Mouse (Mus musculus): ENCODE data around the gene Serp1. TPM values are rescaled to one million over a fixed set of nuclear protein-coding genes. Genes with fewer than 3 reads are reported as not detected.
A peak's percentile ranks its signal among the peaks of the same experiment; 100 is the strongest.
"Not testable (repeated sequence)": the region's sequence is repeated elsewhere in the genome, so short reads cannot be mapped to it uniquely, and the experiment has no call there.

The Serp1 gene
- polyA plus RNA-seq, 1 experiment from 2014 or later = 175 TPM

GRCm38 (mm10) chr3:58487121-58487520 is 38.6 kb downstream of the Serp1 start:
- H3K9me3 ChIP-seq (ENCODE audit: control insufficient read depth, low read length) = no peaks in the 10 kb centered on the region
- no peak overlapping the region for H3K9ac ChIP-seq (ENCODE audit: low read length)
- H3K4me1 ChIP-seq (replicated peaks; ENCODE audit: control insufficient read depth, insufficient read depth) = no peaks in the 10 kb centered on the region
- ATAC-seq (ENCODE audit: low FRiP score, low TSS enrichment) = no peak
- H3K36me3 ChIP-seq (ENCODE audit: control insufficient read depth, insufficient read depth, low read length) = no peaks in the 10 kb centered on the region
- no peak overlapping the region for H3K27ac ChIP-seq (replicated peaks)
- H3K4me3 ChIP-seq (ENCODE audit: low read depth, low read length) = no peak overlapping the region
- no peak overlapping the region for H3K4me2 ChIP-seq (replicated peaks; ENCODE audit: low read depth)
- TF ChIP-seq CTCF (IDR thresholded peaks at IDR 0.05; ENCODE audit: low read depth) (peak; percentile 50), EP300 (optimal IDR thresholded peaks at IDR 0.05) (no peak)
- 71% methylated on average over 3 of the region's 3 CpGs for WGBS
- DNase-seq (ENCODE audit: low spot score) = no peak
- H3K27me3 ChIP-seq (ENCODE audit: control insufficient read depth, insufficient read depth, low read length) = no peaks in the 10 kb centered on the region

- H3K4me2 ChIP-seq (replicated peaks; ENCODE audit: low read depth) = no peak overlapping the region
- H3K27ac ChIP-seq (replicated peaks) = no peak overlapping the region
- no peaks in the 10 kb centered on the region for H3K4me1 ChIP-seq (replicated peaks; ENCODE audit: control insufficient read depth, insufficient read depth)
- no peak for DNase-seq (ENCODE audit: low spot score)
- TF ChIP-seq EP300 (optimal IDR thresholded peaks at IDR 0.05) (no peak), CTCF (IDR thresholded peaks at IDR 0.05; ENCODE audit: low read depth) (peak; percentile 61)
- H3K27me3 ChIP-seq (ENCODE audit: control insufficient read depth, insufficient read depth, low read length) = no peaks in the 10 kb centered on the region
- no peak overlapping the region for H3K9ac ChIP-seq (ENCODE audit: low read length)
- 68% methylated on average over 7 of the region's 7 CpGs for WGBS
- H3K36me3 ChIP-seq (ENCODE audit: control insufficient read depth, insufficient read depth, low read length) = no peaks in the 10 kb centered on the region
- H3K9me3 ChIP-seq (ENCODE audit: control insufficient read depth, low read length) = no peaks in the 10 kb centered on the region
- no peak for ATAC-seq (ENCODE audit: low FRiP score, low TSS enrichment)
- H3K4me3 ChIP-seq (ENCODE audit: low read depth, low read length) = no peak overlapping the region
Measured at GRCm38 (mm10) chr3:58485883-58486282, 39.8 kb downstream of the Serp1 start.

GRCm38 (mm10) chr3:58478755-58479455 is 46.8 kb downstream of the Serp1 start:
- Histone ChIP-seq H3K4me3 (ENCODE audit: low read depth, low read length) (no peak overlapping the region), H3K27ac (replicated peaks) (no peak overlapping the region), H3K9ac (ENCODE audit: low read length) (no peak overlapping the region), H3K9me3 (ENCODE audit: control insufficient read depth, low read length) (no peaks in the 10 kb centered on the region), H3K4me2 (replicated peaks; ENCODE audit: low read depth) (no peak overlapping the region), H3K27me3 (ENCODE audit: control insufficient read depth, insufficient read depth, low read length) (no peaks in the 10 kb centered on the region), H3K4me1 (replicated peaks; ENCODE audit: control insufficient read depth, insufficient read depth) (no peaks in the 10 kb centered on the region), H3K36me3 (ENCODE audit: control insufficient read depth, insufficient read depth, low read length) (no peaks in the 10 kb centered on the region)
- TF ChIP-seq EP300 (optimal IDR thresholded peaks at IDR 0.05) (no peak), CTCF (IDR thresholded peaks at IDR 0.05; ENCODE audit: low read depth) (no peak)
- DNase-seq (ENCODE audit: low spot score) (no peak), ATAC-seq (ENCODE audit: low FRiP score, low TSS enrichment) (no peak)
- 85% methylated on average over 2 of the region's 2 CpGs for WGBS

GRCm38 (mm10) chr3:58475298-58475697 is 50.4 kb downstream of the Serp1 start:
- not testable (repeated sequence) for H3K27ac ChIP-seq (replicated peaks); ATAC-seq (ENCODE audit: low FRiP score, low TSS enrichment); H3K4me1 ChIP-seq (replicated peaks; ENCODE audit: control insufficient read depth, insufficient read depth); H3K36me3 ChIP-seq (ENCODE audit: control insufficient read depth, insufficient read depth, low read length); DNase-seq (ENCODE audit: low spot score); H3K9me3 ChIP-seq (ENCODE audit: control insufficient read depth, low read length); H3K9ac ChIP-seq (ENCODE audit: low read length); H3K4me2 ChIP-seq (replicated peaks; ENCODE audit: low read depth); H3K4me3 ChIP-seq (ENCODE audit: low read depth, low read length); H3K27me3 ChIP-seq (ENCODE audit: control insufficient read depth, insufficient read depth, low read length)
- WGBS = 100% methylated on average over 1 of the region's 1 CpGs

Other genes with a start within 250 kb of the Serp1 start
- gene Tsc22d2, start 111.2 kb downstream of the Serp1 start, polyA plus RNA-seq (2015; fragmentation: Nextera tagmentation; extraction: Ambion mirVana) = 13.0 and 16.0 TPM in 2 replicates
- gene Eif2a, start 71 bp downstream of the Serp1 start, polyA plus RNA-seq (2015; fragmentation: Nextera tagmentation; extraction: Ambion mirVana) = 28.4 and 29.7 TPM in 2 replicates
- gene Selenot, start 50.7 kb upstream of the Serp1 start, polyA plus RNA-seq (2015; fragmentation: Nextera tagmentation; extraction: Ambion mirVana) = 13.1 and 13.5 TPM in 2 replicates
- 0.04 and 0.10 TPM in 2 replicates for gene Erich6, start 111.3 kb upstream of the Serp1 start, polyA plus RNA-seq (2015; fragmentation: Nextera tagmentation; extraction: Ambion mirVana)
- gene Siah2, start 166.5 kb upstream of the Serp1 start, polyA plus RNA-seq (2015; fragmentation: Nextera tagmentation; extraction: Ambion mirVana) = 4.4 and 5.0 TPM in 2 replicates